Mouse (Mus musculus) heart, embryonic 15.5 days (tissue): ENCODE results near the gene 9130213A22Rik. TPM values are rescaled to one million over a fixed set of nuclear protein-coding genes. Genes with fewer than 3 reads are reported as not detected.
A peak's percentile ranks its signal among the peaks of the same experiment; 100 is the strongest.

ENCODE experiments used
- ATAC-seq: fragments of 200-750 bp; cut with Nextera tagmentation; replicated peaks from 2 replicates; pipeline ENCODE4 v1.8.0; 2017; ENCODE audit warnings: low read depth, moderate TSS enrichment; ENCODE audit not compliant: insufficient number of reproducible peaks, insufficient read depth, low FRiP score
- H3K27ac ChIP-seq: fragments of 300-500 bp; sonication (generic); 2 replicates; pipeline ENCODE4 v1.5.1; 2015; ENCODE audit warnings: mild to moderate bottlenecking, inconsistent platforms
- H3K27me3 ChIP-seq: fragments of 300-500 bp; sonication (generic); 2 replicates; pipeline ENCODE4 v1.6.1; 2015; ENCODE audit warnings: inconsistent platforms
- H3K36me3 ChIP-seq: fragments of 300-500 bp; sonication (generic); 2 replicates; pipeline ENCODE4 v1.6.1; 2015; ENCODE audit warnings: mild to moderate bottlenecking, inconsistent platforms
- H3K4me1 ChIP-seq: fragments of 300-500 bp; sonication (generic); replicated peaks from 2 replicates; pipeline ENCODE4 v1.6.1; 2015; ENCODE audit warnings: inconsistent platforms
- H3K4me2 ChIP-seq: fragments of 300-500 bp; sonication (generic); 2 replicates; pipeline ENCODE4 v1.6.1; 2015; ENCODE audit warnings: inconsistent platforms, mild to moderate bottlenecking, moderate library complexity
- H3K4me3 ChIP-seq: fragments of 300-500 bp; sonication (generic); 2 replicates; pipeline ENCODE4 v1.5.1; 2015; ENCODE audit warnings: mild to moderate bottlenecking, inconsistent platforms
- H3K9ac ChIP-seq: fragments of 300-500 bp; sonication (generic); 2 replicates; pipeline ENCODE4 v1.6.1; 2015; ENCODE audit warnings: mild to moderate bottlenecking, inconsistent platforms
- H3K9me3 ChIP-seq: fragments of 300-500 bp; sonication (generic); replicated peaks from 2 replicates; pipeline ENCODE4 v1.6.1; 2016; ENCODE audit warnings: inconsistent platforms
- WGBS: fragments of 180-500 bp; shearing (Covaris S2); methylation state at CpG from one replicate; pipeline ENCODE4 v1.1.7; 2015; ENCODE audit warnings: mixed read lengths; 5-methylcytosine and 5-hydroxymethylcytosine counted together
- polyA plus RNA-seq: library from polyadenylated mRNA; unstranded; fragments of >200 nt; fragmentation: Nextera tagmentation; extraction: Ambion mirVana; gene quantifications from 2 replicates; pipeline ENCODE4 v1.2.1, GENCODE M21; 2015

9130213A22Rik gene
- polyA plus RNA-seq, 1 experiment from 2014 or later, result 0.60 TPM

DNA sequence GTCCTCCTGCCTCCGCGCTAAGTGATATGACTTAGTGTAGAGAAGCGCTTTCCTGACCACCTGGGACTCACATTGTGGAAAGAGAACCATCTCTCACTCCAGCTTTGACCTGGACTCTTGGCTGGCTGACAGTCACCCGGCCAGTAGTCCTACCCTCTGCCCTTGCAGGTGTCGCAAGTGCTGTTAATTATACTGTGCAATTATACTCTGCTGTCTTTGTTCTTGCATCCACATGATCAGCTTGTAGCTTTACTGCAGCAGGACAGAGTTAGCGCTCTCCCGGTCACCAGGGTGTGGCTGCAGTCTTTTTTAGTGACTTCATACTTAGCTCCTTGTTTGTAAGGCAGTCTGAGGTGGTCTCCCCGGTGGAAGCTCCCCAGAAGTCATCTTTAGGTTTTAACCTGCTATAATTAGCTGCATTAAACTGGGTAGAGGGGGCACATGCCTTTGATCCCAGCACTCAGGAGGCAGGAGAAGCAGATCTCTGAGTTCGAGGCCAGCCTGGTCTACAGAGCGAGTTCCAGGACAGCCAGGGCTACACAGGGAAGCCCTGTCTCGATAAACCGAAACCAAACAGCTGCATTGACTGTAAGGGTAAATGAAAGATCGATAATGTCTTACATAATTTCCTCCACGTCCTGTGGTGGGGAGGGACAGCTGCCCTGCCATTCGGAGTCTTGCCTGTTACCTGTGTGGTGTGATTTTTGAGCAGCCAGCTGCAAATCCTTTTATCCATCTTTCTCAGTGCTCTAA, 42.1 kb downstream of the 9130213A22Rik start:
- H3K4me1 ChIP-seq, result peaks cover 12% of the 10 kb centered on the region; the same call in 1 of the 2 replicates
- 73% methylated on average over 15 of the region's 15 CpGs for WGBS
- H3K4me2 ChIP-seq, result no peak overlapping the region
- no peaks in the 10 kb centered on the region for H3K27me3 ChIP-seq
- no peaks in the 10 kb centered on the region for H3K36me3 ChIP-seq
- no peak overlapping the region for H3K4me3 ChIP-seq
- ATAC-seq, result no peak
- no peak overlapping the region for H3K9ac ChIP-seq
- no peaks in the 10 kb centered on the region for H3K9me3 ChIP-seq
- H3K27ac ChIP-seq, result no peak overlapping the region

DNA sequence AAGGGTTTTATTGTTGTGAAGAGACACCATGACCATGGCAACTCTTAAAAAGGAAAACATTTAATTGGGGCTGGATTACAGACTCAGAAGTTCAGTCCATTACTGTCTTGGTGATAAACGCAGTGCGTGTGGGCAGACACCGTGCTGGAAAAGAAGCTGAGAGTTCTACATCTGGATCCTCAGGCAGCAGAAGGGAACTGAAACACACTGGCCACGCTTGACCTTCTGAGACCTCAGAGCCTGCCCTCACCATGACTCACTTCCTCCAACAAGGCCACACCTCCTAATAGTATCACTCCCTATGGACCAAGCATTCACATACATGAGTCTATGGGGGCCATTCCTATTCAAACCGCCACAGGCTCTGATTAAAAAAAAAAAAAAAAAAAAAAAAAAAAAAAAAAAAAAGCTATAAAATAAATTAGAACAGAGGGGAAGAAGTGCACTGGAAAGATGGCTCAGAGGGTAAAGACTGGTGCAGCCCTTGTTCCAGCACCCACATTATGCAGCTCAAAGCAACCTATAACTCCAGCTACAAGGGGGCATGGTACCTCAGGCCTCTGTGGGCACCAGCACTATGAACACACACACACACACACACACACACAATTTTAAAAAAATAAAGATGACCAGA, 43.5 kb downstream of the 9130213A22Rik start:
- Histone ChIP-seq H3K4me1 (peaks cover 22% of the 10 kb centered on the region), H3K9me3 (no peaks in the 10 kb centered on the region), H3K27ac (0 out of 2 replicates have a peak overlapping the region, but pooled peaks have one; percentile 26), H3K27me3 (no peaks in the 10 kb centered on the region), H3K4me2 (no peak overlapping the region), H3K4me3 (no peak overlapping the region), H3K9ac (no peak overlapping the region), H3K36me3 (no peaks in the 10 kb centered on the region)
- 69% methylated on average over 5 of the region's 5 CpGs for WGBS
- no peak for ATAC-seq

DNA sequence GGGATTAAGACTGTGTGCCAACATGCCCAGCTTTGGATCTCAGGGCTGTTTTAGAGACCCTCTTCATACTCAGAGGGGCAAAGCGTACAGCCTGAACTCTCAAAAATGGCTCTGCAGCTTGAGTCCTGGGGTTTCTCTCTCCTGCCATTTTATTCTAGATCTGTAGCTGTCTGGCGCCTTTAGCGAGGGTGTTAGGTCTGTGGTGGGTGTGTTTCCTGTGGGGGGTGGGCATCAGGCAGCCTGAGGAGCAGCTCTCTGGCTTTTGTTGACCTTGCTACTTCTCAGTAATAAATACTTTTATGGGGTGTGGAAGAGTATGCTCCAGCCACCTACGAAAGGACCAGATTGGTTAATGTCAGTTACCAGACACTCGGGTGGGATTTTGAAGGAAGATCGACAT, 44.3 kb downstream of the 9130213A22Rik start:
- Histone ChIP-seq H3K27ac (no peak overlapping the region), H3K4me1 (peaks cover 28% of the 10 kb centered on the region), H3K36me3 (no peaks in the 10 kb centered on the region), H3K9me3 (no peaks in the 10 kb centered on the region), H3K9ac (no peak overlapping the region), H3K4me3 (no peak overlapping the region), H3K4me2 (no peak overlapping the region), H3K27me3 (no peaks in the 10 kb centered on the region)
- no peak for ATAC-seq
- 79% methylated on average over 6 of the region's 6 CpGs for WGBS

DNA sequence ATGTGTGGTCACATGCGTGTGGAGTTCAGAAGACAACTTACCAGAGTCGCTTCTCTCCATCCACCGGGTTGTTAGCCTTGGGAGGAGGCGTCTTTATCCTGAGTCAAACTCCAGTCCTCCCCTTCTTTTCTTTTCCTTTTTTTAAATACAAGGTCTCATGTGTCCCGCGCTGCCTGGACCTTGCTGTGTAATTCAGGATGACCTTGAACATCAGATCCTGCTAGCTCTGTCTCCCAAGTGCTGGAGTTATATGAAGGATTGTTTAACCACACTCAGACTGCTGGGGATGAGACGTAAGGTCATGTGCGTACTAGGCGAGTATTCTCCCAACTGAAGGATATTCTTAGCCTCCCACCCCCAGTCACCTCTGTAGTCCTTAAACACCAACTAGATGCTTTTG, 45.1 kb downstream of the 9130213A22Rik start:
- Histone ChIP-seq H3K9me3 (no peaks in the 10 kb centered on the region), H3K27me3 (no peaks in the 10 kb centered on the region), H3K9ac (no peak overlapping the region), H3K4me2 (no peak overlapping the region), H3K4me1 (peaks cover 32% of the 10 kb centered on the region), H3K4me3 (no peak overlapping the region), H3K27ac (no peak overlapping the region), H3K36me3 (no peaks in the 10 kb centered on the region)
- ATAC-seq, result no peak
- WGBS, result 78% methylated on average over 9 of the region's 9 CpGs

DNA sequence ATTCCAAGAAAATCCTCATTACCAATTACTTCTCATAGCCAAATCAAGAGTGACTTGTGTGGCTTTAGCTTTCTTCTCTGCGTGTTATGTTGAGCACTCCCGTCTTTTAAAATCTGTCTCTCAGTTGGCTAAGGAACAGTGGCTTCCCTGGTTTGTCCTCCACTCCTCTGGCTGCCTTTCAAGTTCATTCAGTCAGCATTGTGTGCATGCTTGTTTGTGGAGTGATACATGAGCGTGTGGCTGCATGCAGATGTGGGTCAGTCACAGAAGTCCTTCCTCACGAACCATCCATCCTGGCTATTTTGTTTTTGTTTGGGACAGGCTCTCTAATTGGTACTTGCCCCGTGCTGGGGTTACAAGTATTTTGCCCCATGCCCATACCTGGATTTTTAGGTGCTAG, 45.8 kb downstream of the 9130213A22Rik start:
- H3K27ac ChIP-seq, result no peak overlapping the region
- no peaks in the 10 kb centered on the region for H3K9me3 ChIP-seq
- no peak overlapping the region for H3K4me3 ChIP-seq
- no peaks in the 10 kb centered on the region for H3K36me3 ChIP-seq
- WGBS, result 63% methylated on average over 5 of the region's 5 CpGs
- ATAC-seq, result no peak
- no peak overlapping the region for H3K4me2 ChIP-seq
- H3K27me3 ChIP-seq, result no peaks in the 10 kb centered on the region
- H3K4me1 ChIP-seq, result peaks cover 35% of the 10 kb centered on the region
- H3K9ac ChIP-seq, result no peak overlapping the region

DNA sequence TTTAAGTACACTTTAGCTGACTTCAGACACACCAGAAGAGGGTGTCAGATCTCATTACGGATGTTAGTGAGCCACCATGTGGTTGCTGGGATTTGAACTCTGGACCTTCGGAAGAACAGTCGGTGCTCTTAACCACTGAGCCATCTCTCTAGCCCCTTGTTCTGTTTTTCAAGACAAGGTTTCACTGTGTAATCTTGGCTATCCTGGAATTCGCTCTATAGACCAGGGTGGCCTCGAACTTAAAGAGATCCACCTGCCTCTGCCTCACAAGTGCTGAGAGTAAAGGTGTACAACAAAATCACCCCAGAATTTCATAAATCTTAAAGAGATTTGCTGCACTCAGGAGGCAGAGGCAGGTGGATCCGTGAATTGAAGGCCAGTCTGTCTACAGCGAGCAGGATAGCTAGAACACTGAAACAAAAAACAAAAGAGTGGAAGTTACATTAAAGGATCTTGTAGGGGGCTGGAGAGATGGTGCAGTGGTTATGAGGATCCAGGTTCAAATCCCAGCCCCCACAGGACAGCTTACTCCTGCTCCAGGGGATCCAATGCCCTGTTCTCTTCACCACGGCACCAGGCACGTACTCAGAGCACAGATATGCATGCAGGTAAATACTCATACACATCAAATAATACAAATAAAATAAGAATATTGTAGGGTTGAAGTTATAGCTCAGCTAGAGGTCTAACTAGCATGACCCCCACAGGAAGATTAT, 46.5 kb downstream of the 9130213A22Rik start:
- Histone ChIP-seq H3K9me3 (no peaks in the 10 kb centered on the region), H3K4me3 (no peak overlapping the region), H3K9ac (no peak overlapping the region), H3K36me3 (no peaks in the 10 kb centered on the region), H3K27ac (no peak overlapping the region), H3K4me1 (peaks cover 42% of the 10 kb centered on the region), H3K27me3 (no peaks in the 10 kb centered on the region), H3K4me2 (no peak overlapping the region)
- 47% methylated on average over 9 of the region's 9 CpGs for WGBS
- no peak for ATAC-seq

DNA sequence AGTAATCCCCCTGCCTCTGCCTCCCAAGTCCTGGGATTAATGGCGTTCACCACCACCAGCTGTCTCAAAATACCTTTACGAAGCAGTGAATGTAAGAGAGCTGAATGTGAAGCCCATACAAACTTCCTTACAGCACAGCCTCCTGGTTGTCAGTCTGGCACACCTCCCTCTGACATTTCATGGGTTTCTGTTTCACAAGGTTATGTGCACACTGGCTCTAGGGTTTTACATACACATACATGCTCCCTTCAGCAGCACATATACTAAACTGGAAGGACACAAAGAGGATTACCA, 47.7 kb downstream of the 9130213A22Rik start:
- H3K4me1 ChIP-seq, result peaks cover 42% of the 10 kb centered on the region
- no peak for ATAC-seq
- no peaks in the 10 kb centered on the region for H3K27me3 ChIP-seq
- H3K4me2 ChIP-seq, result no peak overlapping the region
- 0 out of 2 replicates have a peak overlapping the region, but pooled peaks have one; percentile 15 for H3K9ac ChIP-seq
- no peak overlapping the region for H3K4me3 ChIP-seq
- H3K36me3 ChIP-seq, result no peaks in the 10 kb centered on the region
- WGBS, result 55% methylated on average over 2 of the region's 2 CpGs
- H3K27ac ChIP-seq, result peak overlapping the region; percentile 89
- H3K9me3 ChIP-seq, result no peaks in the 10 kb centered on the region

DNA sequence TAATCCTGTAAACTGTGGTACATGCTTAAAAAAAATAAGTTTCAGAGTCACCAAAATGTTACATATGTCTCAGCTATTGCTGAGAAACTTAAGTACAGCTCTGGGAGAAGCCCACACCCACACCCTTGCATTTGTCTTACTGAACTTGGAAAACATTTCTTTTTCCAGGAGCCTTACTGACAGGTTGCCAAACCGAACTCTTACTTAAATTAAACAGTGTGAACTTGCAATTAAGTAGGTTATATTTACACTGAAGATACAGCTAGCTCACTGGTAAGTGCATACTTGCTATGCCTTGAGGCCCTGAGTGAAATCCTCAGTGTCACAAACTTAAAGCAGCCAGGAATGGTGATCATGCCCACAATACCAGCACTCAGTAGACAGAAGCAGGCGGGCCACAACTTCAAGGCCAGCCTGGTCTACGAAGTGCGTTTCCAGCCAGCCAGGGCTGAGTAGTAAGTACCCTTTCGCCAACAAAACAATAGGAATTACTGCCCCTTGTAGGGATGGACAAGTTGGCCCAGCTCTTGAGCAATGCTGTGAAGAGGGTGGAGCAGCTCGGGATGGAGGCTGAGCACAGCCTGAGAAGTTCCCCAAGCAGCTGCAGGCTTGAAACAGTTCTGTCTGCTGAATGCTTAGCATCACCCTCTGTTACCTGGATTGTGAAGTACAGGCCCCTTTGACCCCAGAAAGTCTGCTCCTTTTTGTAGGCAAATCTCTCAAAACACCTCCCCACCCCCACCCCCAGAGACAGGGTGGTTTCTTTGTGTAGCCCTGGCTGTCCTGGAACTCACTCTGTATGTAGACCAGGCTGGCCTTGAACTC, 48.2 kb downstream of the 9130213A22Rik start:
- Histone ChIP-seq H3K36me3 (no peaks in the 10 kb centered on the region), H3K27ac (peak overlapping the region; percentile 89), H3K4me2 (no peak overlapping the region; the same call in 1 of the 2 replicates), H3K4me3 (no peak overlapping the region), H3K9ac (peak overlapping the region; percentile 61; the same call in 1 of the 2 replicates), H3K4me1 (peaks cover 43% of the 10 kb centered on the region), H3K27me3 (no peaks in the 10 kb centered on the region), H3K9me3 (no peaks in the 10 kb centered on the region)
- no peak for ATAC-seq
- WGBS, result 43% methylated on average over 6 of the region's 6 CpGs

DNA sequence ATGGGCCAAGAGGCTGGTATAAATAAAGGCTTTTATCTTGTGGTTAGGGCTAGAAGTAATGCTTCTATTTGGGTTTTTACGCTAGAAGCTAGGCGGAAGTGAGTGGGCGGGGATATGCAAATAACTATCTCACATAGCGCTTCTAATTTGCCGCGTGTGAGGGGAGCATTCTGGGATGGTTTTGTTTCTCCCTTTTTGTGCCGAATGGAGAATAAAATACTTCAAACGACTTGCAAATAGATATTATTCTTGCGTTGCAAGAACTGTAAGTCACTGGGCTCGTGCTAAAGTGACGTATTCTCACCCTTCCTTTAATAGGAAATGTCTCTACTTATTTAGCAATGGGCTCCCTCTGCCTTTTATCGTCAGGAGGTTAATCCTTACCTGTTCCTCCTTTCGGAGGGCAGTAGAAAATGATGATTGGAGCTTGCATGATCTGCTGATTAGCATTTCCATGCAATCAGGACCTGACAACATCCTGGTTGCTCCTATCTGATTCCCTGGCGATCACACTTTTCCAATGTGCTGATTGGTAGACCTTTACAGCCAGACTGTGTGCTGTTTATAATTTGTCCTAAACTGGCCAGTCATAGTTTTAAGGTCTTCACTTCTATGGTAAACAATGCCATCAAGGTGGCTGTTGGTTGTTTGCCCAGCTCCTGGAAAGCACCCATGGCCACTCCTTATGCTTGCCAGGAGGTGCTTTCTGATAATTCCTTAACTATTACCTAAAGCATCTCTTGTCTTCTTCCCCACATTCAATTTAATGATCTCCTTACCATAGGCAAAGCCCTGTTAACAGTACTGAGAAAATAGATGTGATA, 49.1 kb downstream of the 9130213A22Rik start:
- Histone ChIP-seq H3K4me3 (peak overlapping the region; percentile 38), H3K4me2 (peak overlapping the region; percentile 62), H3K4me1 (peaks cover 41% of the 10 kb centered on the region), H3K27ac (peak overlapping the region; percentile 89), H3K36me3 (no peaks in the 10 kb centered on the region), H3K9ac (peak overlapping the region; percentile 61), H3K9me3 (no peaks in the 10 kb centered on the region), H3K27me3 (no peaks in the 10 kb centered on the region)
- peak; percentile 40 for ATAC-seq
- 0% methylated on average over 14 of the region's 14 CpGs for WGBS

DNA sequence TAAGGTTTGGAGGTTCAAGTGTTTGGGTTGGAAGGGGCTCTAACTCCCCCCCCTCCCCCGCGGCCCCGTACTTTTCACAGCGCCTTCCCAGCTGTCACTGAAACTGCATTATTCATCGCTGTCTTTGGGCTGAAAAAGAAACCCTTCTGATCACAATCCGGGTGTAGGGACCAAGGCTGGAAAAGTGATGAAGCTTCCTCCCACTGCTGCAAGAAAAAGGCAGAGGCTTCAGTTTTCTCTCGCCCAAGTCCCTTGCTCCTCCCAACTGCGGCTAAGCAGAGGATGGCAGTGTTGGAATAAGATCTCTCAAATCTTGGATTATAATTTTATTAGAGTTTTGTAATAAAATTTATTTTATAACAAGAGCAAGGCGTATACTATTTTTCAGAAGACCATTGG, 49.7 kb downstream of the 9130213A22Rik start:
- Histone ChIP-seq H3K4me1 (peaks cover 43% of the 10 kb centered on the region), H3K36me3 (no peaks in the 10 kb centered on the region), H3K27me3 (no peaks in the 10 kb centered on the region), H3K4me3 (peak overlapping the region; percentile 38), H3K9ac (peak overlapping the region; percentile 61), H3K27ac (peak overlapping the region; percentile 89), H3K9me3 (no peaks in the 10 kb centered on the region), H3K4me2 (peak overlapping the region; percentile 62)
- no peak for ATAC-seq
- WGBS, result 8% methylated on average over 9 of the region's 9 CpGs
